Mouse (Mus musculus) bone marrow macrophage, adult 2 months (primary cell): ENCODE measurements around the gene Tbata.

Source experiments
- CTCF ChIP-seq: IDR thresholded peaks from 2 replicates; pipeline ENCODE4 v1.5.1; 2012; ENCODE audit warnings: low read depth, mild to moderate bottlenecking, low read length, moderate library complexity
- POLR2A ChIP-seq: IDR thresholded peaks from 2 replicates; pipeline ENCODE4 v1.6.1; 2012; ENCODE audit warnings: mild to moderate bottlenecking, low read depth, low read length, borderline replicate concordance

DNA sequence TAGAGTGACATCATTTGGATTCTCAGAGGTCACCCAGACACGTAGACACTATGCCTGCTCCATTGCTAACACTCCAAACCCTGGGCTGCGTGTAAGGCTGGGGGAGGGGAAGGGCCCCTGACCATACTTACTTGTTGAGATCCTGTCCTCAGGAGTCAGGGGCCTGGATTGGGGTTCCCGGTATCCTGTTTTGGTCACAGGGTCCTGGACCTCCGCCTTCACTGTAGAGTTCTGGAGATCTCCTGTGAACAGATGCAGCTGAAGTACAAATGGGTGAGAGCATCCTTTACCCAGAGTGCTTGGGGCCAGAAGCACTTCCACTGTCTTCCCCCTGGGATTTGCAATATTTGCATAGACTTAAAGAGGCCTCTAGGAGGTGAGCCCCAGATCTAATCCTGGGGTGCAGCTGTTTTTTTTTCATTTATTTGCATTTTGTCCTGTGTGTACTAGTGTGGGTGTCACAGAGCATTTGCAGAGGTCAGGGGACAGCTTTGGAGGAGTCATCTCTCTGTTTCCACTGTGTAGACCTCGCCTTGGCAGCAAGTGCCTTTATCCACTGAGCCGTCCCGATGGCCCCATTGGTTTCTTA, 28.6 kb downstream of the Tbata start:
- no peak for TF ChIP-seq POLR2A
- TF ChIP-seq CTCF, result no peak
